Mouse (Mus musculus) testis, adult 2 months (tissue): ENCODE measurements at regions not wholly inside any gene's neighbourhood (a gene's known extent, or its start where the extent isn't known, plus 50 kb on each side); places are given as distances from the start of the nearest gene placed in this dataset.

ENCODE experiments used
- CTCF ChIP-seq: fragments of 200-500 bp; IDR thresholded peaks from 2 replicates; pipeline ENCODE4 v1.5.1; 2012; ENCODE audit warnings: low read depth, mild to moderate bottlenecking, inconsistent platforms, low read length, moderate library complexity; ENCODE audit not compliant: control insufficient read depth, insufficient read depth, insufficient replicate concordance
- POLR2A ChIP-seq: fragments of 200-500 bp; IDR thresholded peaks from 2 replicates; pipeline ENCODE4 v1.6.1; 2012; ENCODE audit warnings: low read depth, mild to moderate bottlenecking, inconsistent platforms, low read length, moderate library complexity; ENCODE audit not compliant: control insufficient read depth

DNA sequence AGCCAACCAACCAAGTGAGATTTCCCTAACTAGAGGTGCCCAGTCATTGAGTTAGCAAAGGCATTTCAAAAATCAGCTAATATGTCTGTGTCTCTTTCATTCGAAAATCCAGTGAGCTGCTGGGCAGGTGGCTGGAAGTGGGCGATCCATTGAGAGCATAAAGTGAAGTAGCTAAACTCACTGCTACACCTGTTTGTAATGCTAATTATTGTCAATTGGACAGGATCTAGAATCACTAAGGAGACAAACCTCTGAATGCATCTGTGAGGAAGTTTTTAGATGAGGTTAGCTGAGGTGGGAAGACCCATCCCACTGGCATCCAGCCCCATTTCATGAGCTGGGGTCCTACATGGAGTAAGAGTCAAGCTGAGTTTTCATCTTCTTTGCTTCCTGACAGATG lies 711.6 kb upstream of the Gm21961 start:
- TF ChIP-seq CTCF (no peak), POLR2A (no peak)
